Mouse (Mus musculus): ENCODE data around the gene Mad1l1.
A peak's percentile ranks its signal among the peaks of the same experiment; 100 is the strongest.

Mad1l1 gene

GRCm38 (mm10) chr5:140134021-140134420 lies 187.3 kb downstream of the Mad1l1 start:
- DNase-seq (ENCODE audit: low spot score), result no peak

- no peak for DNase-seq (ENCODE audit: low spot score)
Measured at GRCm38 (mm10) chr5:140128414-140128981, 192.9 kb downstream of the Mad1l1 start.

GRCm38 (mm10) chr5:140127981-140128380 lies 193.4 kb downstream of the Mad1l1 start:
- DNase-seq (ENCODE audit: low spot score), result no peak

- no peak for DNase-seq (ENCODE audit: low spot score)
Measured at GRCm38 (mm10) chr5:140124626-140125025, 196.7 kb downstream of the Mad1l1 start.

- DNase-seq (ENCODE audit: low spot score), result no peak
Measured at GRCm38 (mm10) chr5:140123640-140124366, 197.5 kb downstream of the Mad1l1 start.

- DNase-seq (ENCODE audit: low spot score), result no peak
Measured at GRCm38 (mm10) chr5:140123194-140123593, 198.2 kb downstream of the Mad1l1 start.

GRCm38 (mm10) chr5:140121966-140122365 lies 199.4 kb downstream of the Mad1l1 start:
- no peak for DNase-seq (ENCODE audit: low spot score)

GRCm38 (mm10) chr5:140118921-140119320 lies 202.4 kb downstream of the Mad1l1 start:
- no peak for DNase-seq (ENCODE audit: low spot score)

GRCm38 (mm10) chr5:140117968-140118367 lies 203.4 kb downstream of the Mad1l1 start:
- no peak for DNase-seq (ENCODE audit: low spot score)

GRCm38 (mm10) chr5:140115434-140116271 lies 205.7 kb downstream of the Mad1l1 start:
- peak; percentile 15 for DNase-seq (ENCODE audit: low spot score)

- no peak for DNase-seq (ENCODE audit: low spot score)
Measured at GRCm38 (mm10) chr5:140114512-140115060, 206.8 kb downstream of the Mad1l1 start.

- no peak for DNase-seq (ENCODE audit: low spot score)
Measured at GRCm38 (mm10) chr5:140113281-140113680, 208.1 kb downstream of the Mad1l1 start.

- DNase-seq (ENCODE audit: low spot score), result no peak
Measured at GRCm38 (mm10) chr5:140110024-140110423, 211.3 kb downstream of the Mad1l1 start.

- no peak for DNase-seq (ENCODE audit: low spot score)
Measured at GRCm38 (mm10) chr5:140107907-140108306, 213.4 kb downstream of the Mad1l1 start.

- no peak for DNase-seq (ENCODE audit: low spot score)
Measured at GRCm38 (mm10) chr5:140106051-140106450, 215.3 kb downstream of the Mad1l1 start.

GRCm38 (mm10) chr5:140104891-140105290 lies 216.5 kb downstream of the Mad1l1 start:
- DNase-seq (ENCODE audit: low spot score), result no peak

GRCm38 (mm10) chr5:140102731-140103130 lies 218.6 kb downstream of the Mad1l1 start:
- DNase-seq (ENCODE audit: low spot score), result no peak

GRCm38 (mm10) chr5:140101409-140102009 lies 219.8 kb downstream of the Mad1l1 start:
- DNase-seq (ENCODE audit: low spot score), result no peak

- no peak for DNase-seq (ENCODE audit: low spot score)
Measured at GRCm38 (mm10) chr5:140098711-140099110, 222.6 kb downstream of the Mad1l1 start.

- no peak for DNase-seq (ENCODE audit: low spot score)
Measured at GRCm38 (mm10) chr5:140095203-140095602, 226.1 kb downstream of the Mad1l1 start.

- no peak for DNase-seq (ENCODE audit: low spot score)
Measured at GRCm38 (mm10) chr5:140093489-140093888, 227.9 kb downstream of the Mad1l1 start.

- no peak for DNase-seq (ENCODE audit: low spot score)
Measured at GRCm38 (mm10) chr5:140091601-140092000, 229.8 kb downstream of the Mad1l1 start.

Data from ovary, adult 18-20 months (tissue).